Mouse (Mus musculus) kidney, postnatal 0 days (tissue): ENCODE data around the gene Serinc5. TPM values are rescaled to one million over a fixed set of nuclear protein-coding genes. Genes with fewer than 3 reads are reported as not detected.

ENCODE experiments used
- ATAC-seq: fragments of 200-750 bp; cut with Nextera tagmentation; replicated peaks from 2 replicates; pipeline ENCODE4 v1.8.0; 2017; ENCODE audit warnings: low read depth, moderate number of reproducible peaks, moderate TSS enrichment, moderate library complexity; ENCODE audit not compliant: low FRiP score
- DNase-seq: peaks from one replicate; pipeline ENCODE4 v3.0.0-alpha.2; 2016; ENCODE audit warnings: low spot score
- H3K27ac ChIP-seq: fragments of 300-500 bp; sonication (generic); 2 replicates; pipeline ENCODE4 v1.5.1; 2014; ENCODE audit warnings: mild to moderate bottlenecking
- H3K27me3 ChIP-seq: fragments of 300-500 bp; sonication (generic); 2 replicates; pipeline ENCODE4 v1.6.1; 2014; ENCODE audit warnings: low read length, mixed read lengths; ENCODE audit not compliant: insufficient read depth
- H3K36me3 ChIP-seq: fragments of 300-500 bp; sonication (generic); 2 replicates; pipeline ENCODE4 v1.6.1; 2014; ENCODE audit warnings: low read length, mixed read lengths; ENCODE audit not compliant: insufficient read depth
- H3K4me1 ChIP-seq: fragments of 300-500 bp; sonication (generic); replicated peaks from 2 replicates; pipeline ENCODE4 v1.6.1; 2014; ENCODE audit warnings: antibody characterized with exemption, low read length, mixed read lengths; ENCODE audit not compliant: insufficient read depth
- H3K4me2 ChIP-seq: fragments of 300-500 bp; sonication (generic); 2 replicates; pipeline ENCODE4 v1.6.1; 2014; ENCODE audit warnings: mild to moderate bottlenecking, low read length, moderate library complexity, mixed read lengths
- H3K4me3 ChIP-seq: fragments of 300-500 bp; sonication (generic); replicated peaks from 2 replicates; pipeline ENCODE4 v1.5.1; 2014; ENCODE audit warnings: low read depth, low read length
- H3K9ac ChIP-seq: fragments of 300-500 bp; sonication (generic); 2 replicates; pipeline ENCODE4 v1.6.1; 2014; ENCODE audit warnings: low read depth, low read length
- H3K9me3 ChIP-seq: fragments of 300-500 bp; sonication (generic); replicated peaks from 2 replicates; pipeline ENCODE4 v1.6.1; 2016; ENCODE audit warnings: low read length, inconsistent platforms, mixed read lengths
- CTCF ChIP-seq: IDR thresholded peaks from 2 replicates; pipeline ENCODE4 v1.5.1; 2016; ENCODE audit warnings: antibody characterized with exemption, low read depth, mild to moderate bottlenecking, moderate library complexity
- WGBS: fragments of 180-500 bp; shearing (Covaris S2); extraction: QIAGEN DNeasy Blood & Tissue Kit; methylation state at CpG from one replicate; pipeline ENCODE4 v1.1.7; 2014; 5-methylcytosine and 5-hydroxymethylcytosine counted together
- polyA plus RNA-seq: library from polyadenylated mRNA; unstranded; fragments of >200 nt; fragmentation: Nextera tagmentation; extraction: Ambion mirVana; gene quantifications from 2 replicates; pipeline ENCODE4 v1.2.1, GENCODE M21; 2015

Gene Serinc5
- polyA plus RNA-seq, 1 experiment from 2014 or later = 14.8 TPM

DNA sequence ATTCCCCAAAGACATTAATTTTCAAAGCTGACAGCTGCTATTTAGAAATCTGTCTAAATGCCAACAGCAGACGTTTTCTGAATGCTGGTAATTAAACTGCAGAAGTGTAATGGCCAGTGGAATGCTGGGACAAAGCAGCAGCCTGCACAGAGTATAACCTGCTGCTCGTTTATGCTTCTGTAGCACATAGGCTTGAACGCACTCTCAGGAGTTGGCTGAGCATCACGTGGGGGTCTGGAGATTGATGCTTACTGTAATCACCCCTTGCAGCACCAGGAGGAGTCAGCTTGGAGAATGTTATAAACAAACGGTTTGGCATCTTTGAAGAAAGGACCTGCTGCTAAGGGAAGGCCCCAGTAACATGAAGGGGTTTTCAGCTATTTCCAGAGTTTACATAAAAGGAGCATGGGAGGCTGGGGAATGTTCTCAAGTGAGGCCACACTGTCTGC is 85.6 kb downstream of the Serinc5 start:
- 30% methylated on average over 5 of the region's 5 CpGs for WGBS
- no peak overlapping the region for H3K27ac ChIP-seq
- no peak for TF ChIP-seq CTCF
- DNase-seq (no peak), ATAC-seq (no peak)
- H3K36me3 ChIP-seq = no peaks in the 10 kb centered on the region
- no peak overlapping the region for H3K4me3 ChIP-seq
- H3K4me2 ChIP-seq = no peak overlapping the region
- no peaks in the 10 kb centered on the region for H3K9me3 ChIP-seq
- H3K9ac ChIP-seq = no peak overlapping the region
- H3K4me1 ChIP-seq = no peaks in the 10 kb centered on the region
- no peaks in the 10 kb centered on the region for H3K27me3 ChIP-seq

DNA sequence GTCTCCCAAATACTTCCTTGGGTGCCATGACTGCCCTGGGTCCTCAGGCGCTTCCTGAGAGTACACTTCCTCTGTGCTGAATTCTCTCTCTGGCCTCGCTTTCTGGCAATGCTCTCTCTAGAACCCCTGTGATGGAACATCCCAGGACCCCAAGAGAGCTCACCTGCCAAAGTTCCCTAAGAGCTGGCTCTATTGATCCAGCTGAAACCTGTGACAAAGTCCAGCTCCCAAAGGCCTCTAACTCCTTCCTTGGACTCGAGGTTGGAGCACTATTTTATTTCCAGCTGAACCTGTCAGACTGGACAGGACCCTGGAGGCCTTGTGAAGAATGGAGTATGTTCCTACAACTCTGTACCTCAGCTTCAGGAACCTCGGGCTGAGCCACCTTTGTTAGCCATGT is 86.2 kb downstream of the Serinc5 start:
- Histone ChIP-seq H3K4me3 (no peak overlapping the region), H3K4me1 (no peaks in the 10 kb centered on the region), H3K36me3 (no peaks in the 10 kb centered on the region), H3K4me2 (no peak overlapping the region), H3K9me3 (no peaks in the 10 kb centered on the region), H3K27ac (no peak overlapping the region), H3K27me3 (no peaks in the 10 kb centered on the region), H3K9ac (no peak overlapping the region)
- WGBS = 76% methylated on average over 4 of the region's 4 CpGs
- no peak for DNase-seq
- TF ChIP-seq CTCF = no peak
- no peak for ATAC-seq

DNA sequence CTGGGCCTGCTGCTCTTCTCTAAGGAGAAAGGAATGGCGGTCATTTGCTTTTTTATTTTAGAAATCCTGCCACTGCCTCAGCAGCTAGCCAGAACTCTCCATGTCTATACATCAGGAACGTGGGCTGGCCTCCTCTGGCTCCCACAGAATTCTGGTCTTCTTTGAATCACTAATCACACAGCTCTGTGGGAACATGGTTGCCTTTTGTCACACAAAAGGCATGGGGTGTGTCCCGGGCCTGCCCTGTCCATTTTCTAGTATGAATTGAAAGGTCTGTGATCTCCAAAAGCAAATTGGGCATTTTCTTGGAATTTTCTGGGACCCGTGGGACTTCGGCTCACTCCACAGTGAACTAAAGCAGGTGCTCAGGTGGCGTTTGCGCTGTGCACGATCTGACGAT is 87.9 kb downstream of the Serinc5 start:
- ATAC-seq = no peak
- Histone ChIP-seq H3K9me3 (no peaks in the 10 kb centered on the region), H3K27me3 (no peaks in the 10 kb centered on the region), H3K9ac (no peak overlapping the region), H3K36me3 (no peaks in the 10 kb centered on the region), H3K27ac (no peak overlapping the region), H3K4me2 (no peak overlapping the region), H3K4me1 (no peaks in the 10 kb centered on the region; the same call in 1 of the 2 replicates), H3K4me3 (no peak overlapping the region)
- no peak for TF ChIP-seq CTCF
- 78% methylated on average over 9 of the region's 9 CpGs for WGBS
- DNase-seq = no peak

DNA sequence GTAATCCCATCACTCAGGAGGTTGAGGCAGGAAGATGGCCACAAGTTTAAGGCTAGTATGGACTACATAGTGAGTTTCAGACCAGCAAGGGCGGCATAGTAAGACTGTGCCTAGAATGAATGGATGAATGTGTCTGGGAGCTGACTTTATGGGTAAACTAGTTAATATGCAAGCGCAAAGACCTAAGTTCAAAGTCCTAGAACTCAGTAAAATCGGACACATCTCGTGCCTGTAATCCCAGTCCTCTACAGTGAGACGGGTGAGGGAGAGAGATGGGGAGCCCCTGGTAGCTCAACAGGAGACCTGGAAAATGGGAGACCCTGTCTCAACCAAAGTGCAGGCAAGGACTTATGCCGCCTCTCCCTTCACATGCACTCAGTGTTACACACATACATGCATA is 88.5 kb downstream of the Serinc5 start:
- Histone ChIP-seq H3K9ac (no peak overlapping the region), H3K27ac (no peak overlapping the region), H3K4me1 (no peaks in the 10 kb centered on the region; the same call in 1 of the 2 replicates), H3K4me3 (no peak overlapping the region), H3K4me2 (no peak overlapping the region), H3K9me3 (no peaks in the 10 kb centered on the region), H3K36me3 (no peaks in the 10 kb centered on the region), H3K27me3 (no peaks in the 10 kb centered on the region)
- WGBS = 92% methylated on average over 6 of the region's 6 CpGs
- DNase-seq (no peak), ATAC-seq (peak; percentile 69)
- TF ChIP-seq CTCF = no peak

DNA sequence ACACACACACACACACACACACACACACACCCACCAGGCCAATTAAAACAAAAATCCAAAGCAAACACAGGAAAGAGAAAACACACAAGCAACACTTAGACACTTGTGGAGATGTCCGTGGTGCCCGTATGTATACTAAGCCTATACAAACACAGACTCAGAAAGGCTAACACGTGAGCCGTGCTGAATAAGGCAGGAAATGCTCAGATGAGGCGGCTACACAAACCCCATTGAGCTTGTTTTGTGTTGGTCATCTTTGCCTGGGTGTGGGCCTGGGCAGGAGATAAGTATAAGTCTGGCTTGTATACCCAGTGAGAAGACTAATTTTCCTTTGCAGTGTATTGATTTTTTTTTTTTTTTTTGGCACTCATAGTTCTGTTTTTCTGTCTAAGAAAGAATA is 91.1 kb downstream of the Serinc5 start:
- Histone ChIP-seq H3K9me3 (no peaks in the 10 kb centered on the region), H3K27ac (no peak overlapping the region), H3K4me3 (no peak overlapping the region), H3K4me1 (no peaks in the 10 kb centered on the region; the same call in 1 of the 2 replicates), H3K4me2 (no peak overlapping the region), H3K9ac (no peak overlapping the region), H3K27me3 (no peaks in the 10 kb centered on the region), H3K36me3 (no peaks in the 10 kb centered on the region)
- no peak for DNase-seq
- ATAC-seq = no peak
- no peak for TF ChIP-seq CTCF
- 78% methylated on average over 5 of the region's 5 CpGs for WGBS

DNA sequence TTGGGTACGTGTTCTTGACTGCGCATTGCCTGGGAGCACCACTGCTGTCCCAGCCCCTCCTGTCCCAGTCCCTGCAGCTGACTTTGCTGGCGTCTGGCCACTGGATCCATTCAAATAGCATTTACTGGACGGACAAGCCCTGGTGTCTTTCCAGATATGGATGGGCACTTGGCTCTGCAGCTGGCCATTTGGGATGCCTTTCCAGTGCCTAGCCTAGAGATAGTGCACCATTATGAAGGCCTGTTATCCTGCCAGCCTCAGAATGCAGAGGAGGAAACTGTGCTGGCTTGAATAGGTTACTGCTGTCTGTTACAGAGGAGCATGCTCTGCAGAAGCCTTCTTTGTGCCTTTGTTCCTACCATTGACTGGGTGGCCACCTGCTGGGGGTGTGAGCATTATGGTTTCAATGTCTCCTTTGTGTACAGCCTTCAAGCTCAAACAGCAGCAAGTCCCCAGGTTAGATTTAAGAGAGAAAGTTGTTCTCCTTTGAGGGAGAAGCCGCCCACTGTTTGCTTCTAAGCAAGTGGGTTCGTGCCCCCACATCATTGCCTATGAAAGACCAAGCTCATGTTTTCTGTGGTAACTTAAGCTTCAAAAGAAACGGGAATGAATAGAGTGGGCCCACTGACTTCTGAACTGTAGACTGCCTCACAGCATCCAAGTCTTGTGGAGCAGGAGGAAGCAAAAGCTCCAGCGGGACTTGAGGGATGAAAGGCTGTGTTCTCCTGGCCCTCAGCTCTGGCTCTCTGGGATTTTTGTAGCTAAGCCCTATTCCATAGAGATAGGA is 92.5 kb downstream of the Serinc5 start:
- Histone ChIP-seq H3K4me1 (no peaks in the 10 kb centered on the region; the same call in 1 of the 2 replicates), H3K36me3 (peaks cover 8% of the 10 kb centered on the region; the same call in 1 of the 2 replicates), H3K4me2 (no peak overlapping the region), H3K27me3 (no peaks in the 10 kb centered on the region), H3K27ac (no peak overlapping the region), H3K9ac (no peak overlapping the region), H3K4me3 (no peak overlapping the region), H3K9me3 (no peaks in the 10 kb centered on the region)
- WGBS = 68% methylated on average over 8 of the region's 8 CpGs
- DNase-seq (no peak), ATAC-seq (no peak)
- TF ChIP-seq CTCF = peak; percentile 39; the same call in 1 of the 2 replicates
